Mouse (Mus musculus) megakaryocyte progenitor cell, adult 5-6 weeks (primary cell): ENCODE data around the gene H2al2b. TPM values are rescaled to one million over a fixed set of nuclear protein-coding genes. Genes with fewer than 3 reads are reported as not detected.
"Not testable (repeated sequence)": the region's sequence is repeated elsewhere in the genome, so short reads cannot be mapped to it uniquely, and the experiment has no call there.

Source experiments
- ATAC-seq: replicated peaks from 2 replicates; pipeline ENCODE4 v1.8.0; 2016; ENCODE audit warnings: mild to moderate bottlenecking, moderate TSS enrichment, inconsistent platforms; ENCODE audit not compliant: poor library complexity
- total RNA-seq, 2 experiments: library from RNA; stranded (forward) in 1 of 2; stranded (reverse) in 1 of 2; fragments of 157-497, 149-512 nt in 1 of 2; fragments of 200-1000 nt in 1 of 2; gene quantifications; 2 replicates each; pipeline versions ENCODE4 v1.2.3 to v1.2.4; 2015 to 2017

H2al2b gene
- total RNA-seq (2015) (not detected in 2 replicates), total RNA-seq (2017) (not detected in 2 replicates)

DNA sequence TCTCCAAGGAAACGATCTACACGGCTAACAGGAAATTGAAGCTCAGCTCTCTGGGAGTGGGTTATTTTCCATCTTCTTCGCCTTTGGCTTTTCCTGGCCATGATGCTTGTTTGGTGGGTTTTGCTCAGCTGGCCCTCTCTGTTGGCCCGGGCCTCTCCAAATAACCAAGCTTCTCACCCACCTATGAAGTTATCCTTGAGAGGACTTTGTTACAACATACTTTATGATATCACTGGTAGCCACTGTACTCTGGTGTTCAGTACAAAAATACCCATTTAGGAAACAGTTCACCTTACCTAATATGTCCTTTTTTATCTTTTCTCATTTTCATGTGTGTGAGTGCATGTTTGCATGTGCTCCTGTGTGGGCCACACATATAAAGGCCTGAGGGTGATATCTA, at the start of gene H2al2b:
Gene H2al2b (minus strand): TSS at position 101 of the 400 bp plus-strand sequence.
- not testable (repeated sequence) for ATAC-seq

Other genes with a start within 250 kb of the H2al2b start
- not detected in 2 replicates for gene H2al2c, start 121.6 kb downstream of the H2al2b start, total RNA-seq (2015)
- not detected in 2 replicates for gene H2al2c, start 121.6 kb downstream of the H2al2b start, total RNA-seq (2017)
- not detected in 2 replicates for gene Sry, start 57.0 kb downstream of the H2al2b start, total RNA-seq (2015)
- gene Sry, start 57.0 kb downstream of the H2al2b start, total RNA-seq (2017), result not detected in 2 replicates
- gene Gm4064, start 75.5 kb upstream of the H2al2b start, total RNA-seq (2015), result not detected in 2 replicates
- gene Gm4064, start 75.5 kb upstream of the H2al2b start, total RNA-seq (2017), result not detected in 2 replicates
- not detected in 2 replicates for gene Rbmy, start 110.0 kb upstream of the H2al2b start, total RNA-seq (2015)
- not detected in 2 replicates for gene Rbmy, start 110.0 kb upstream of the H2al2b start, total RNA-seq (2017)
- gene Gm10256, start 110.0 kb upstream of the H2al2b start, total RNA-seq (2015), result not detected in 2 replicates
- not detected in 2 replicates for gene Gm10256, start 110.0 kb upstream of the H2al2b start, total RNA-seq (2017)
- gene Gm10352, start 180.3 kb upstream of the H2al2b start, total RNA-seq (2015), result not detected in 2 replicates
- gene Gm10352, start 180.3 kb upstream of the H2al2b start, total RNA-seq (2017), result not detected in 2 replicates
- not detected in 2 replicates for gene Gm29289, start 211.9 kb upstream of the H2al2b start, total RNA-seq (2015)
- not detected in 2 replicates for gene Gm29289, start 211.9 kb upstream of the H2al2b start, total RNA-seq (2017)